19 mouse cellular contexts compared by ENCODE assay signal in genomic region chr16:23327266-23327665, GRCm38 (mm10).
"Had no signal": no experiment of that assay in that cellular context is flagged by ENCODE, and none has a peak within 500 bp of the region (broad histone marks: within the 10 kb centered on the region; RNA-seq: fewer than 3 reads in every experiment).

No protein-coding gene starts in this region.

- DNase-seq: lung, adult 18-20 months; lung, postnatal 14 days; midbrain, embryonic 14.5 days; retina, postnatal 1 day; right cerebral cortex, adult 18-20 months; right cerebral cortex, postnatal 25 days; right cerebral cortex, postnatal 4 days; spleen, adult 18-20 months; thymus, adult 18-20 months; thymus, postnatal 14 days; thymus, postnatal 36 days had no signal

- H3K27ac ChIP-seq: liver, embryonic 12.5 days; liver, embryonic 14.5 days; midbrain, embryonic 10.5 days; midbrain, embryonic 12.5 days; neural tube, embryonic 12.5 days had no signal

- H3K4me3 ChIP-seq: liver, embryonic 12.5 days; midbrain, embryonic 10.5 days; midbrain, embryonic 12.5 days; myocyte; neural tube, embryonic 12.5 days had no signal

- H3K9me3 ChIP-seq: liver, embryonic 12.5 days; midbrain, embryonic 10.5 days; midbrain, embryonic 12.5 days; neural tube, embryonic 12.5 days had no signal

- H3K36me3 ChIP-seq: liver, embryonic 12.5 days had no signal

- H3K4me2 ChIP-seq: liver, embryonic 12.5 days; lung, embryonic 14.5 days; midbrain, embryonic 12.5 days; neural tube, embryonic 12.5 days had no signal

- H3K9ac ChIP-seq: liver, embryonic 12.5 days; liver, embryonic 14.5 days; lung, embryonic 14.5 days; midbrain, embryonic 12.5 days; neural tube, embryonic 12.5 days had no signal

- H3K27me3 ChIP-seq: liver, embryonic 12.5 days; midbrain, embryonic 12.5 days; neural tube, embryonic 12.5 days had no signal

- ATAC-seq: liver, embryonic 12.5 days; midbrain, embryonic 16.5 days had no signal
